Mouse (Mus musculus) gastrocnemius, adult 2 months (tissue): Measurements from ENCODE around the gene Fbrsl1. TPM values are rescaled to one million over a fixed set of nuclear protein-coding genes. Genes with fewer than 3 reads are reported as not detected.
A peak's percentile ranks its signal among the peaks of the same experiment; 100 is the strongest.
"Not testable (repeated sequence)": the region's sequence is repeated elsewhere in the genome, so short reads cannot be mapped to it uniquely, and the experiment has no call there.

ENCODE experiments used
- DNase-seq: peaks from one replicate; pipeline ENCODE4 v3.0.0; 2022
- H3K27ac ChIP-seq: fragments of 200-600 bp; 2 replicates; pipeline ENCODE4 v1.8.1; 2022; ENCODE audit warnings: mild to moderate bottlenecking
- H3K4me3 ChIP-seq: fragments of 200-600 bp; 2 replicates; pipeline ENCODE4 v1.8.1; 2022; ENCODE audit warnings: mild to moderate bottlenecking, moderate library complexity
- CTCF ChIP-seq: fragments of 200-600 bp; IDR thresholded peaks from 2 replicates; pipeline ENCODE4 v1.8.1; 2022; ENCODE audit warnings: antibody characterized with exemption, mild to moderate bottlenecking, moderate library complexity
- intact Hi-C: fragments of 180-260 bp; cut with DNase I; formaldehyde crosslinking; loops from one replicate; pipeline ENCODE4 v1.15.1; 2025
- total RNA-seq, 2 experiments: library from RNA; stranded (reverse); gene quantifications; 2 replicates each; pipeline ENCODE4 v1.2.3; 2021

Fbrsl1 gene
- total RNA-seq, 2 experiments from 2014 or later = 32.7 to 36.8 TPM

DNA sequence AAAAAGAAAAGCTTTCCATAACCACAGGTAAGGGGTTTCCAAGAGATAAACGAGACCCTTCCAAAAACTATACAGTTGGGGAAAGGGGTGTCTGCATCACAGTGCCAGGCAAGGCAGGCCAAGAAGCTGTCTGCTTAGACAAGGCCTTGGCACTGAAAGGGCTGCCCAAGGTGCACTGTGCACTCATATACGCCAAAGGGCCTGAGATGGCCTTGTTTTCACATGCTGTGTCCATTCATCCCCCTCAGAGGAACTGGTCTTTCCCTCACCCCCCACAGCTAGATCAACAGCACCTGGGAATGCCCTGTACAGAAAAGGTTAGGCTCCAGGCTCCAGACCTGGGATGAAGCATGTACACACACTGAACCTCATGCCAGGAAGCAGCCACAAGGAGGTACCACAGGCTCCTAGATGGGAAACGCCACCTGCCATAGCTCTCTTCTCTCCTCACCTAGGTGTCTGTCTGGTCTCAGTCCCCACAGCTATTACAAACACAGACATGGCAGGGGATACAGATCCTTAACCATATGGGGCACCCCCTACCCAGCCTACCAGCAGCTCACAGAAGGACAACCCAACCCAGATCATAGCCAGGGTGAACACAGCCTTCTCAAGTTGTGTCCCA, 5.2 kb downstream of the Fbrsl1 start:
- TF ChIP-seq CTCF = no peak
- no peak overlapping the region for H3K4me3 ChIP-seq
- no peak for DNase-seq
- intact Hi-C loops = no loop called here
- H3K27ac ChIP-seq = no peak overlapping the region

DNA sequence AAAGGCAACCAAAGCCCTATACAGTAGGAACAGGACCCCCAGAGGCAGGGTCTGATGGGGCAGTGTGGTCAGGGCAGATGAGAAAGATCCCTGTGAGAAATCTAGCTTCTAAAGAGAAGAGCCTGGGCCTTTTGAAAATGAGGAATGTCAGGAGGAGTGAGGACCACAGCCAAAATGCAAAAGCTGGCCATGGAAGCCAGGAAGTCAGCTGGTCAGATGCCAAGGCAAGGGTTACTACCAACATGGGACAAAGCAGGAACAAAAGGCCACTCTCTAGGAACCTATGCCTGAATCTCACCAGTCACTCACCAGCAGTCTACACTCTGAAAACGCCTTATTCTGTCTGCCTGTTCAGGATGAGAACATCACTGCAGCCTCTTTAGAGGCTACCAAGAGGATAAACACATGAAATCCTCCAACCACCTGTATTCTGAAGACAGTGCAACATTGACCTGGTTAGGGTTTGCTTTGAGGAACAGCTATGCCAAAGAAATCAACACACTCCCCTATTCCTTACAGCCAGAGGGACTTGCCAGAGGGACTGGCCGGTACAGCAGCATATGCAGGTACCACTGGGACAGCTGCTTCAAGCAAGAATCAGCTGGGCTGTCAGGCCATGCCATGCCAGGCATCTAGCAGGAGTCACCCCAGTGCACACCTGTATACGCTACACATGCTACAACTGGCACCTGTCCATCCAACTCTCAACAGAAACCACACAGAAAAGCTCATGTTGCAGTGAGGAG, 8.6 kb downstream of the Fbrsl1 start:
- peak; percentile 48 for DNase-seq
- intact Hi-C loops = no loop called here
- Histone ChIP-seq H3K4me3 (no peak overlapping the region), H3K27ac (peak overlapping the region; percentile 39)
- TF ChIP-seq CTCF = no peak

DNA sequence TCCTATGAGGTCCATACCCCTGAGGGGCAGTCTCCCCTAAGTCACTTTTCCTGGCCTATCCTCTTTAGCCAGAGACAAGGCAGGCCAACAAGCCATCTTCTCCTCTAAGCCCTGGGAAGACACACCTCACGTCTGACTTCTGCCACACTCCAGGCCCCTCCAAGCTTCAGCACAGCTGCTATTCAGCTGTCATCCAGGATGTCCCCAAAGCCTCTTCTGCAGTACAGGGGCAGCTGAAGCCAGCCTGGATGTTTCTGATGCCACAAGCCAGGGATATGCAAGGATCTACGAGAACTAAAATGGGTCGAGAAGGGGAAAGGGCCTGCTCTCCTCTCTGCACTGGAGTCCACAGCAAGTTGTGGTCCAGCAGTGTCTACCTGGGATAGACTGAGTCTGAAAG, 9.7 kb downstream of the Fbrsl1 start:
- TF ChIP-seq CTCF = no peak
- H3K4me3 ChIP-seq = no peak overlapping the region

DNA sequence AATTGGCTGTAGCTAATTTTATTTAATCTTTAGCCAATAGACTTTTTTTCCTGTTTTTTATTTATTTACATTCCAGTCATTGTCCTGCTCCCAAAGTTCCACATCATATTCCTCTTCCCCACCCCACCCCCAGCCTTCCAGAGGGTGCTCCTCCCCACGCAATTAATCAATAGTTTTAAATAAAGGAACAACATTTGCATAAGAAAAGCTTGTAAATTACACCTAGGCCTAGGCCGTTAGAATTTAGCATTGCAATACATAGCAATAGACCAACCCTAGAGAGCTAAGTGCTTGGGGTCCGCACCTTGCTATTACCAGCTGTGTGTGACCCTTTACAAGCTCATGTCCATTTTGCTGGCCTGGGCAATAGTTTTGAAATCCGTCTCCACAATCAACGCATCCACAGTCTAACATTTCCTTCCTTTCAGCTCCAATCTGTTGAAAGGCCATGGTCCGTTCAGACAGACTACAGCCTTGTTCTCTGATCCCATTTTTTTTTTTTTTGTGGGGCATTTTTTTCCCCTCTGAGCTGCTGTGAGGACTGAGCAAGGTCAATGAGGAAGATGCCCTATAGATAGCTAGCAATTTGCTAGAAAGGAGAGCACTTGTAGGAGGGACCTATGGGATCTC, 10.6 kb downstream of the Fbrsl1 start:
- DNase-seq = no peak
- no peak overlapping the region for H3K27ac ChIP-seq
- intact Hi-C loops = no loop called here
- no peak overlapping the region for H3K4me3 ChIP-seq
- TF ChIP-seq CTCF = no peak

More for the DNA sequence above, 9.7 kb downstream of the Fbrsl1 start:
- DNase-seq = no peak
- intact Hi-C loops = no loop called here
- H3K27ac ChIP-seq = peak overlapping the region; percentile 39

- intact Hi-C loops, DNase-seq, H3K4me3 ChIP-seq, H3K27ac ChIP-seq: not testable (repeated sequence)
- peak; percentile 8; the same call in 1 of the 2 replicates for TF ChIP-seq CTCF
These were observed 12.1 kb downstream of the Fbrsl1 start for GRCm38 (mm10) chr5:110436166-110436565.

DNA sequence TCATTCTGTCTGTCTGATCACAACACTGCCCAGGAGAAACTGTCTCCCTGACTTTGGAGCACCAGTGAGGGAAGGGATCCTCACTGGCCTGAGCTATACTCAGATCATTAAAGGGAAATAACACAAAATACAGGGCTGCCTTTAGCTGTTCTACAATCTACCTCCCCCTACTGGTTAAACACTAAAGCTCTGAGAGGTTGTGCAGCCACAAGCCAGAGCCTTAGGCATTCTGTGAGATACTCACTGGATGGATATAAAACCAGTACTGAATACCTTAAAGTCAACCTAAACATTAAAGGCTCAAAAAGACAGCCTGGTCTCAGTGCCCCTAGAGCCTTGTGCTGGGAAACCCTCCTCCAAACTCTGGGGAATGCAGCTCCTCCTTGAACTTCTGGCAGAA, 13.5 kb downstream of the Fbrsl1 start:
- H3K4me3 ChIP-seq = no peak overlapping the region
- peak; percentile 68 for TF ChIP-seq CTCF
- DNase-seq = no peak
- intact Hi-C loops = no loop called here
- no peak overlapping the region for H3K27ac ChIP-seq

DNA sequence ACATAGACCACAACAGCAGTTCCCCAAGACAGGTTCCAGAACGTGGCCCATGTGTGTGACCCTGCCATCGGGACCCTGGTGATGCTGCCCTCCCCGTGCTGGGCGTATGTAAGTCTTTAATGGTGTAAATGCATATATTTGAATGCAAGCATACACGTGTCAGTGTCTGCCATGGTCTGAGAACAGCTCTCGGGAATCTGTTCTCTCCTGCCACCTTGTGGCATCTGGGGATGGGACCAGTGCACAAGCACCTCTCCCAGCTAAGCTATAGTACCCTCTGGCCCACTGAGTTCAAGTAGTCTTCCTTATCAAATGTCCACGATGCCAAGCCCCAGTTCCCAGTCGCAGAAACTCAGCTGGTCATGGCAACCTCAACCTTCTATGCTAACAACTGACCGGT, 19.3 kb downstream of the Fbrsl1 start:
- peak; percentile 73 for TF ChIP-seq CTCF
- Histone ChIP-seq H3K4me3 (no peak overlapping the region), H3K27ac (no peak overlapping the region)
- intact Hi-C loops = loop anchor here (2.0 kb wide), 2 partner anchors 52 to 72 kb away; no protein-coding TSS in a partner anchor
- DNase-seq = peak; percentile 66

- intact Hi-C loops = loop anchor here (2.0 kb wide), 2 partner anchors 51 to 71 kb away; no protein-coding TSS in a partner anchor
These were observed 20.0 kb downstream of the Fbrsl1 start for GRCm38 (mm10) chr5:110428290-110428689.

GRCm38 (mm10) chr5:110425187-110425586, 23.1 kb downstream of the Fbrsl1 start:
- no peak for DNase-seq
- no peak for TF ChIP-seq CTCF
- intact Hi-C loops = no loop called here
- no peak overlapping the region for H3K27ac ChIP-seq
- no peak overlapping the region for H3K4me3 ChIP-seq

More at GRCm38 (mm10) chr5:110428290-110428689, 20.0 kb downstream of the Fbrsl1 start:
- no peak overlapping the region for H3K27ac ChIP-seq
- TF ChIP-seq CTCF = no peak
- H3K4me3 ChIP-seq = no peak overlapping the region
- DNase-seq = no peak

DNA sequence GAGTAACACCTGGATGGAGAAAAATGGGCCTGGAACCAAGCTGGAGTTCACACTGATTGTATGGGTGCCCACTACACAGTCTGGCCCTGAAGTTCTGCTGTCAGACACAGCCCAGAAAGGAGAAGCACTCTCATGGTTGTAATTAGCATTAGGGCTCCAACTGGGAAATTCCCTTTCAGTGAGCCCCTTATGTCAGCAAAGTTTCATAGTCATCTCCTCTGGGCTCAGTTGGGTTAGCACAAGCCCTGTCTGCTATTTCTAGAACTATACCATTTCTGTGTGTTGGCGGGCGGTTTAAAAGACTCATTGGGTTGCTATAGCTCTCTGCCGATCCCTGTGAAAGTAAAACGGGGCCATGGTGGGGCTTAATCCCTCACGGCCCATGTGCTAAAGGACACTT, 24.1 kb downstream of the Fbrsl1 start:
- Histone ChIP-seq H3K27ac (no peak overlapping the region), H3K4me3 (no peak overlapping the region)
- intact Hi-C loops = no loop called here
- no peak for TF ChIP-seq CTCF
- no peak for DNase-seq

- Histone ChIP-seq H3K27ac (no peak overlapping the region), H3K4me3 (no peak overlapping the region)
- DNase-seq = no peak
- no peak for TF ChIP-seq CTCF
- intact Hi-C loops = no loop called here
These were observed 26.9 kb downstream of the Fbrsl1 start for GRCm38 (mm10) chr5:110421393-110421792.

GRCm38 (mm10) chr5:110420950-110421349, 27.4 kb downstream of the Fbrsl1 start:
- TF ChIP-seq CTCF = no peak
- Histone ChIP-seq H3K4me3 (no peak overlapping the region), H3K27ac (no peak overlapping the region)
- no peak for DNase-seq
- intact Hi-C loops = no loop called here

DNA sequence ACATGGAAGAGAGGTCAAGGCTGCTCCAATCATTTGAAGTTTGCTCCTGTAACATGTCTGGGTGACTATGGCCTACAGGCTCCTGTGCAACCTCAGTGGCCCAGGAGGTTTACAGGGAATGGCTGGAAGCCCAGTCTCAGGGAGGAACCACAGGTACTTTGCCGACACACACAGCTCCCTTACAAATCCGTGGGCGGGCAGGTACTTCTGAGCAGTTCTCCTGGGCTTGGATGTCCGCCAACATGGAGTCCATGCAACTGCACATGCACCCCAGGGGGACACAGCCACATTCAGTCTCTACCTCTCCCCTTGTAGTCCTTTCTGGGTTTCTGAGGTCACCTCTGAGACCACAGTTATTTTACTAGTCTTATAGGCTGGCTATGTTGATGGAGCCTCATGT, 28.1 kb downstream of the Fbrsl1 start:
- Histone ChIP-seq H3K4me3 (no peak overlapping the region), H3K27ac (no peak overlapping the region)
- no peak for TF ChIP-seq CTCF
- no peak for DNase-seq
- intact Hi-C loops = no loop called here
